Mouse (Mus musculus) adrenal gland, postnatal 4 days (tissue): ENCODE measurements around the gene Vps33a. TPM values are rescaled to one million over a fixed set of nuclear protein-coding genes. Genes with fewer than 3 reads are reported as not detected.

ENCODE experiments used
- DNase-seq, 2 experiments: peaks; one replicate each; pipeline ENCODE4 v3.0.0; 2021 to 2022; ENCODE audit warnings: low spot score in 2 of 2, mixed read lengths in 2 of 2
- long read RNA-seq, 2 experiments: library from polyadenylated mRNA; stranded (forward); transcript quantifications; one replicate each; pipeline ENCODE4 v2.0.0; 2021
- total RNA-seq, 2 experiments: library from RNA; stranded (reverse); gene quantifications; 2 replicates each; pipeline ENCODE4 v1.2.3; 2021

Gene Vps33a
- 10 to 100 TPM; 53.5 to 55.4 TPM for total RNA-seq
- long read RNA-seq, experiment 1, full-length matches to known transcripts = 42 of 49 reads
- long read RNA-seq, experiment 1, partial matches to known transcripts = 5 of 49 reads
- long read RNA-seq, experiment 1, other reads (novel, unspliced or antisense) = 2 of 49 reads
- long read RNA-seq, experiment 2, full-length matches to known transcripts = 72 of 90 reads
- long read RNA-seq, experiment 2, partial matches to known transcripts = 15 of 90 reads
- long read RNA-seq, experiment 2, other reads (novel, unspliced or antisense) = 3 of 90 reads

DNA sequence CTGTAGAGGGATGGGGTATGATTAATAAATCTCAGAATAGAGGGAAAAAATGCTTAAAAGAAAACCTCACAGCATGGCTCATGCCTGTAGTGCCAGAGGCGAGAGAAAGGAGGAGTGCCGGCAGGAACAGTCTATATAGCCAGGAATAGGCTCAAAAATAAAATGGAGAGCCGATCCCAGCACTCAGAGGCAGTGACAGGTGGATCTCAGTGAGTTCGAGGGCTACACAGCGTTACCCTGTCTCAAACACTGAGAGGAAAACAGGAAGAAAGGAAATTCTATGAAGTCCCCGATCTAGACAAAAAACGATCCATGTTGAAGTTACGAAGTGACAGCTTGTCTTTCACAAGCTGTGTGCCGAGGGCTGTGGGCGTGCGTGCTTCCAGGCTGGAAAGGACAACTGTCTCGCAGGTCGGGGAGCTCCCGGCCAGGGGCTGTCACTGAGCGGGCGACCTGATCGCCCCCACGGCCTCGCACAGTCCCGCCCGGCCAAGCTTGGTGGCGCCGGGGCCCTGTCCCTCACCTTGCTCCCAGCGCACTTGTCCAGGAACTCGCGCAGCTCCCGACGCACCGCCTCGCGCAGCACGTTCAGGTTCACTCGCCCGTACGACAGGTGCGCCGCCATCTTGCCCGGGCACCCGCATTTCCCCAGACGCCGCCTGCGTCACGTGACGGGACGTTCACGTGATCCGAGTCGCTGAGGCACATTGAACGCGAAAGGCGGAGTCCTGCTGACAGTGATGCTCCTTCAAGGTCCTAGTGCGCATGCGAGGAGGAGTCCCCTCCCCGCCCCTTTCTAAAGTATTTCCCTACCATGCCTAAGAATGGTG is at the start of gene Vps33a:
Gene Vps33a (minus strand): TSS at position 682 of the 830 bp plus-strand sequence.
- peak; percentile 94 to 99 for DNase-seq

DNA sequence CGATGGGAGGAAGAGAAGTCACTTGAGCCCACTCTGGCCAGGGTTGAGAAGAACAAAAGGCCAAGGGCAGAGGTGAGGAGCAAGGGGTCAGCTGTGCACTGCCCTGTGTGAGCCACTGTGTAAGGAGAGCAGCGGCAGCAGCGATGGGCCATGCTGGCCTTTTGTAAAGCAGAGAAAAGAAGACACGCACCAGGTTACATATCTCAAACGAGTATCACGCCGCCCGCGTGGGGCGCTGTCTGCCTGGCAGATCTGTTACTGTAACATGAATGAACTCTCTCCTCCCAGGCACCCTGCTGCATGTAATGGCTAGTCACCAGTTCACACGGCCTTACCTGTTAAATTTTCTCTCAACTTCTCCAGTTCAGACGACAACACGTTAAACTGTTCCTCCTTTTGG is 49.6 kb upstream of the Vps33a start:
- DNase-seq = no peak

GRCm38 (mm10) chr5:123618558-123618957 is 45.7 kb upstream of the Vps33a start:
- no peak for DNase-seq

GRCm38 (mm10) chr5:123614246-123614645 is 41.4 kb upstream of the Vps33a start:
- DNase-seq = no peak

- peak; percentile 44 to 69 for DNase-seq
These were observed 37.0 kb upstream of the Vps33a start for GRCm38 (mm10) chr5:123609843-123610242.

- DNase-seq = no peak
These were observed 36.6 kb upstream of the Vps33a start for GRCm38 (mm10) chr5:123609416-123609815.

GRCm38 (mm10) chr5:123607211-123607669 is 34.4 kb upstream of the Vps33a start:
- no peak for DNase-seq

GRCm38 (mm10) chr5:123603496-123603895 is 30.7 kb upstream of the Vps33a start:
- no peak for DNase-seq

- DNase-seq = no peak
These were observed 29.3 kb upstream of the Vps33a start for GRCm38 (mm10) chr5:123602174-123602573.

GRCm38 (mm10) chr5:123599319-123599718 is 26.5 kb upstream of the Vps33a start:
- DNase-seq = no peak

DNA sequence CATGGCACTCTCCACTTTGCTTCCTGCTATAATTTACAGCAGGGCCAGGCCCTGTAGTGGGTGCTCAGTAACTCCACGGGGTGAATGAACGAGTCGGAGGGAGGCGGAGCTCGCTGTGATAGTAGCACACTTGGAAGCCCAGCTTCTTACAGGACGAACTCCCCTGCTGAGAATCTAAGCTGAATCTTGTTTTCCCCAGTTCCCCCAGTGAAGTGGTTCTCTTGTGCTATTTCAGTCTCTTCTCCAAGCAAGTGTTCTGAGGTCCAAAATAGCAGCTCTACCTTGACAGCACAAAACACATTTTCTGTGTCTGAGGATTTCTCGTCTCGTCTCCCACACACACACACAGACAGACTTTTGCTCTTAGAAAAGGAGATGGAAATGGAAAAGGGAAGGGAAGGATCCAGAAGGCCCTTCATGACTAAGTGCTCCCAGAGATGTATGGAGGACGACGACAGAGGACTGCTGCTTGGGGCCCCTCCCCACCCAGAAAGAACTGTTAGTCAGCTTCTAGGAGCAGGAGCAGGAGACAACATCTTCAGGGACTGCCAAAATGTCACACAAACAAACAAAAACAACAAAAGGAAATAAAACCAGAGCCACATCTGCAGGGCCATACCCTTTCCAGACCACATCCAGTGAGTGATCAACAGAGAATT is 20.9 kb upstream of the Vps33a start:
- DNase-seq = no peak

DNA sequence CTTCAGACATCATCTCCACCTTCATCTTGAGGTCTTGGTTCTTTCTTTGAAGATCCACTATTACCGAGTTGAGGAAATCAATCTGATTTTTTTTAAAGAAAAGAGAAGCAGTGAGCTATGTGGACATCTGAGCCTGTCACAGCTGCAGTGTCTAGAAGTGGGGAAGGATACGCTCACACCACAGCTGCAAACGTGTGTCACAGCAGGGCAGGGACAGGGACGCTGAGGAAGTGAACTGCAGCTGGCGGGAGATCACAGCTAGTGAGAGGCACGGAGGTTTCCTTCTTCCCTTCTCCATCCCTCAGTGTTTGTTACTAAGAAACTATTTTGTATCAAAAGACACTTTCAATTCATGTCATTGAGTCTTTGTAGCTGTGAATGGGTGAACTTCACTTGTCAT is 7.2 kb upstream of the Vps33a start:
- DNase-seq = no peak

DNA sequence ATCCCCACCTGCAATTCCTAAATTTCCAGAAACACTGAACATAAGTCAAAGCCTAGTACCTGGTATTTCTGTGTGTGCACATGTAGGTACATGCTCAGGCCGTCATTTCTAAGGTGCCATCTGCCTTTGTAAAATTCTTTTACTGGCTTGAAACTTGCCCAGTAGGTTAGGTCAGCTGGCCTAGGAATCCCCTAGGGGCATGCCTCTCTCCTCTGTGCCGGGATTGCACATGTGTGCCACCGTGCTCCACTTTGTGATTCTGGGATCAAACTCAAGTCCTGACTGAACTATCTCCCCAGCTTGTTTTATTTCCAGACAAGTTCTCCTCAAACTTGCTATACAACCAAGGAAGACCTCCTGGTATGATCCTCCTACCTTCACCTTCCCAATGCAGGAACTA is 3.9 kb upstream of the Vps33a start:
- DNase-seq = no peak

- DNase-seq = no peak
These were observed 524 bp upstream of the Vps33a start for GRCm38 (mm10) chr5:123573362-123573761.

DNA sequence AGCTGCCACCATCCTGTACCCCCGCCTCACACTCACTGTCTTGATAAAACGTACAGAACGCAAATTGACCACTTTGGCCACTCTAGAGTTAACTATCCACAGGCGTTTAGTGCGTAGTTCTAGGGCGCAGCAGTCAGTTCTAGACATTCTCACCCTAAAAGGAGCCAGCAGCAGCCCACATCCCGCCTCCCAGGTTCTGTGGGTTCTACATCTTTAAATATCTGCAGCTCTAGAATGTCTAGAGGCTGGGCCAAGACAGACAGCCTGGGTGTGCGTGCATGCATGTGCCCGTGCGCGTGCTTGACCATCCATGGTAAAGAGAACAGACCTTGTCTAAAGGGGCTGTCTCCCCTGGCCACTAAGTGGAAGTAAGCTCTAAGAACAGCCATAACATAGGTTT is 11.7 kb downstream of the Vps33a start:
- DNase-seq = no peak

DNA sequence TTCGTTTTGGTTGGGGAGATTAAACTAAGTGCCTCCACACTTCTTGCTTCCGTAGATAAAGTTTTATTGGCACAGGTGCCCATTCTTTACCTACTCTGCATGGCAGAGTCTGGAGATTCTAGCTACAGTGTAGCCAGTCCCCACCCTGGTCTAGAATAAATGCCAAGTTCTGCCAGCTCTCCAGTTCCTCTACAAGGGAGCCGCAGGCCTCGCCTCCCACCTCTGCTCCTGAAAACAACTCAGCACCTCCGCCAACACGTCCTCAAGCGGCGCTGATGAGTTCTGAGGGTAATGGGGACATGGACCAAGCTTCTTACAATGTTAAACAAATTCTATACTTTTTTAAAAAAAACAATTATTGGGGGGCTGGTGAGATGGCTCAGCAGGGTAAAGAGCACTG is 13.2 kb downstream of the Vps33a start:
- no peak for DNase-seq

DNA sequence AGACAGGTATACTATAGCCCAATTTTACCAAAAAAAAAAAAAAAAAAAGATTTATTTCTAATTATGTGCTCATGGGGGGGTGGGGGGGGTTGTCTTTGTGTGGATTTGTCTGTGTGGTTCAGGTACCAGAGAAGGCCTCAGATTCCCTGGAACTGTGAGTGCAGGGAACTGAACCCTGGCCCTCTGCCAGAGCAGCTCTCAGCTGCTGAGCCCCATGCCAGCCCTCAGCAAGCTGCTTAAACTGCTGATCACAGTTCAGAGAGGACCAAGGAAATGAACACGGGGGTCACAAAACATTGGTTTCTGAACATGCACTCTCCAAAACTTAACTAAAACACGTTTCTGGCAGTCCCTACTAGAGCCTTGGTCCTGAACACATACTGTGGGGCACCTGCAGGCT is 16.4 kb downstream of the Vps33a start:
- no peak for DNase-seq

- DNase-seq = no peak
These were observed 17.1 kb downstream of the Vps33a start for GRCm38 (mm10) chr5:123555693-123556092.

DNA sequence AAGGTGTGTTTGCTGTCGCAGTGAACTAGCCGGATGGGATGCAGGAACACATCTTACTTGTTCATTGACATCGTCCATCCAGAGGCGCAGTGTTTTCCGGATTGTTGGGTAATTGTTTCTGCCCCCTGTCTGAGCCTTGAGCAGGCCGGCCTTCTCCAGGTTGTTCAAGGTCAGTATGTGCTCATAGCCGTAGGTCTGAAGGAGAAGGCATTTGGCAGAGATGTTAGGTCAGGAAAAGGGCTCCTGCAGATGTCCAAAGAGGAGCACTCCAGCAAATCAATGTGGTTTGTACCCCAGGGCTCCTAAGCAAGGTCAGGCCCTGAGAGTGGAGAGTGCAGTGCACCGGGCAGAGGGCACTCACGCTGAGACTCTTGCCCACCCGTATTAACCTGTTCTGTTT is 39.0 kb downstream of the Vps33a start:
- no peak for DNase-seq

- DNase-seq = peak in 1 of 2 experiments; percentile 0
These were observed 42.8 kb downstream of the Vps33a start for GRCm38 (mm10) chr5:123530056-123530455.

DNA sequence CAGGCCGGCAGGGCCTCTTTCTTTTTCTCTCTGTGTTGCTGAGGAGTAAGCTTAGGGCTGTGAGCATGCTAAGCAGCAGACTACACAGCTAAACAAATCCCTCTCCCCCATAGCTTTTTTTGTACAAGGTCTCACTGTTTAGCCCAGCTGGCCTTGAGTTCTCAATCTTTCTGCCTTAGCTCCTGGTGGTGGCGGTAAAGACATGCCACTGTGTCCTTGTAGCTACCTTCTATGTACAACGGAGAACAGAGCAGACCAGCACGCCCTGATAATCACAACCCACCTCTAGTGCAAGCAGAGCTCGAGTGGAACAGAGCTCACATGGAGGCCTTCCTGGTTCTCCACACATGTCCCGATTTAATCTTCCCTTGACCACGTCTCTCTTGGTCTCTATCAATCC is 44.2 kb downstream of the Vps33a start:
- DNase-seq = peak in 1 of 2 experiments; percentile 1
